Mouse (Mus musculus) cerebellum, postnatal 36 days (tissue): ENCODE results near the gene Spop.

Experiments
- DNase-seq, 2 experiments: peaks; one replicate each; pipeline ENCODE4 v3.0.0; 2021 to 2022; ENCODE audit warnings: mixed read lengths in 2 of 2

The Spop gene

GRCm38 (mm10) chr11:95413641-95414535, at the start of gene Spop:
TSS of gene Spop (plus strand) at chr11:95414080.
- DNase-seq = peak; percentile 79 to 83

- no peak for DNase-seq
Measured at GRCm38 (mm10) chr11:95364388-95364787, 49.5 kb upstream of the Spop start.

- no peak for DNase-seq
Measured at GRCm38 (mm10) chr11:95365596-95365995, 48.3 kb upstream of the Spop start.

GRCm38 (mm10) chr11:95366280-95366897, 47.5 kb upstream of the Spop start:
- DNase-seq = no peak

- no peak for DNase-seq
Measured at GRCm38 (mm10) chr11:95367011-95367735, 46.7 kb upstream of the Spop start.

- DNase-seq = no peak
Measured at GRCm38 (mm10) chr11:95368231-95368823, 45.6 kb upstream of the Spop start.

GRCm38 (mm10) chr11:95368871-95369270, 45.0 kb upstream of the Spop start:
- DNase-seq = no peak

- DNase-seq = no peak
Measured at GRCm38 (mm10) chr11:95369964-95370890, 43.7 kb upstream of the Spop start.

- DNase-seq = no peak
Measured at GRCm38 (mm10) chr11:95371182-95371581, 42.7 kb upstream of the Spop start.

GRCm38 (mm10) chr11:95378926-95379325, 35.0 kb upstream of the Spop start:
- no peak for DNase-seq

- no peak for DNase-seq
Measured at GRCm38 (mm10) chr11:95379552-95379951, 34.3 kb upstream of the Spop start.

GRCm38 (mm10) chr11:95380711-95381110, 33.2 kb upstream of the Spop start:
- DNase-seq = no peak

- DNase-seq = no peak
Measured at GRCm38 (mm10) chr11:95381146-95381545, 32.7 kb upstream of the Spop start.

GRCm38 (mm10) chr11:95383331-95383986, 30.4 kb upstream of the Spop start:
- no peak for DNase-seq

GRCm38 (mm10) chr11:95384004-95384318, 29.9 kb upstream of the Spop start:
- DNase-seq = no peak

- DNase-seq = peak; percentile 93 to 96
Measured at GRCm38 (mm10) chr11:95384319-95384972, 29.4 kb upstream of the Spop start, which contains the start of gene Slc35b1. TSS of gene Slc35b1 (plus strand) at chr11:95384692.

- DNase-seq = no peak
Measured at GRCm38 (mm10) chr11:95384973-95385320, 28.9 kb upstream of the Spop start.

- no peak for DNase-seq
Measured at GRCm38 (mm10) chr11:95387354-95387753, 26.5 kb upstream of the Spop start.

GRCm38 (mm10) chr11:95389006-95389405, 24.9 kb upstream of the Spop start:
- no peak for DNase-seq

- no peak for DNase-seq
Measured at GRCm38 (mm10) chr11:95390420-95390819, 23.5 kb upstream of the Spop start.

GRCm38 (mm10) chr11:95391201-95391600, 22.7 kb upstream of the Spop start:
- DNase-seq = no peak
